Mouse (Mus musculus) megakaryocyte, embryonic 14.5 days (primary cell): Measurements from ENCODE around the gene Btbd35f18. TPM values are rescaled to one million over a fixed set of nuclear protein-coding genes. Genes with fewer than 3 reads are reported as not detected.
"Not testable (repeated sequence)": the region's sequence is repeated elsewhere in the genome, so short reads cannot be mapped to it uniquely, and the experiment has no call there.

Source experiments
- H3K27me3 ChIP-seq: replicated peaks from 2 replicates; pipeline ENCODE3; 2012; ENCODE audit warnings: inconsistent platforms
- H3K36me3 ChIP-seq: replicated peaks from 2 replicates; pipeline ENCODE3; 2012; ENCODE audit warnings: low read length, inconsistent platforms, mixed read lengths
- H3K4me1 ChIP-seq: 2 replicates; pipeline ENCODE4 v1.6.1; 2012; ENCODE audit warnings: inconsistent platforms
- H3K4me3 ChIP-seq: replicated peaks from 2 replicates; pipeline ENCODE3; 2012; ENCODE audit warnings: moderate library complexity, mild to moderate bottlenecking, inconsistent platforms
- H3K9me3 ChIP-seq: 2 replicates; pipeline ENCODE4 v1.6.1; 2012; ENCODE audit warnings: inconsistent platforms
- polyA plus RNA-seq: library from polyadenylated mRNA; stranded (reverse); fragments of >175 nt; gene quantifications from 2 replicates; pipeline ENCODE4 v1.2.3, GENCODE M21; 2012; ENCODE audit warnings: low replicate concordance; ENCODE audit not compliant: insufficient read depth

The Btbd35f18 gene
- polyA plus RNA-seq: not detected in 2 replicates

GRCm38 (mm10) chrX:3699933-3700332 lies at the start of gene Btbd35f18:
TSS of gene Btbd35f18 (plus strand) at chrX:3700233.
- not testable (repeated sequence) for H3K9me3 ChIP-seq, H3K36me3 ChIP-seq, H3K27me3 ChIP-seq, H3K4me3 ChIP-seq, H3K4me1 ChIP-seq

Other genes starting within 250 kb of the Btbd35f18 start
- gene Btbd35f10, start 52.7 kb downstream of the Btbd35f18 start, polyA plus RNA-seq: not detected in 2 replicates